Mouse (Mus musculus): ENCODE measurements around the gene Cfap45.

Cfap45 gene

GRCm38 (mm10) chr1:172551009-172551408 lies 30.4 kb downstream of the Cfap45 start:
- no peak for DNase-seq (ENCODE audit: low read depth in 2 of 2, low spot score in 2 of 2)

GRCm38 (mm10) chr1:172552623-172553022 lies 32.0 kb downstream of the Cfap45 start:
- no peak for DNase-seq (ENCODE audit: low read depth in 2 of 2, low spot score in 2 of 2)

GRCm38 (mm10) chr1:172555638-172556037 lies 35.0 kb downstream of the Cfap45 start, which contains the start of gene Vsig8:
Vsig8 (plus strand) TSS chr1:172555938.
- DNase-seq (ENCODE audit: low read depth in 2 of 2, low spot score in 2 of 2): no peak

- DNase-seq (ENCODE audit: low read depth in 2 of 2, low spot score in 2 of 2): peak; percentile 42 to 53
Observed at GRCm38 (mm10) chr1:172562641-172563464, 42.3 kb downstream of the Cfap45 start.

- no peak for DNase-seq (ENCODE audit: low read depth in 2 of 2, low spot score in 2 of 2)
Observed at GRCm38 (mm10) chr1:172563465-172563828, 42.8 kb downstream of the Cfap45 start.

- no peak for DNase-seq (ENCODE audit: low read depth in 2 of 2, low spot score in 2 of 2)
Observed at GRCm38 (mm10) chr1:172566131-172566530, 45.5 kb downstream of the Cfap45 start.

- DNase-seq (ENCODE audit: low read depth in 2 of 2, low spot score in 2 of 2): no peak
Observed at GRCm38 (mm10) chr1:172567758-172568157, 47.2 kb downstream of the Cfap45 start.

- no peak for DNase-seq (ENCODE audit: low read depth in 2 of 2, low spot score in 2 of 2)
Observed at GRCm38 (mm10) chr1:172580116-172580515, 59.5 kb downstream of the Cfap45 start.

GRCm38 (mm10) chr1:172582436-172582835 lies 61.8 kb downstream of the Cfap45 start:
- DNase-seq (ENCODE audit: low read depth in 2 of 2, low spot score in 2 of 2): no peak

- no peak for DNase-seq (ENCODE audit: low read depth in 2 of 2, low spot score in 2 of 2)
Observed at GRCm38 (mm10) chr1:172584271-172584670, 63.7 kb downstream of the Cfap45 start.

- DNase-seq (ENCODE audit: low read depth in 2 of 2, low spot score in 2 of 2): no peak
Observed at GRCm38 (mm10) chr1:172585026-172585425, 64.4 kb downstream of the Cfap45 start.

GRCm38 (mm10) chr1:172585612-172586567 lies 65.3 kb downstream of the Cfap45 start:
- no peak for DNase-seq (ENCODE audit: low read depth in 2 of 2, low spot score in 2 of 2)

GRCm38 (mm10) chr1:172590385-172590784 lies 69.8 kb downstream of the Cfap45 start, which contains the start of gene Slamf8:
Slamf8 (minus strand) TSS chr1:172590568.
- no peak for DNase-seq (ENCODE audit: low read depth in 2 of 2, low spot score in 2 of 2)

- DNase-seq (ENCODE audit: low read depth in 2 of 2, low spot score in 2 of 2): no peak
Observed at GRCm38 (mm10) chr1:172593321-172593720, 72.7 kb downstream of the Cfap45 start.

- no peak for DNase-seq (ENCODE audit: low read depth in 2 of 2, low spot score in 2 of 2)
Observed at GRCm38 (mm10) chr1:172593956-172594355, 73.4 kb downstream of the Cfap45 start.

- DNase-seq (ENCODE audit: low read depth in 2 of 2, low spot score in 2 of 2): peak in 1 of 2 experiments; percentile 11
Observed at GRCm38 (mm10) chr1:172594495-172594894, 73.9 kb downstream of the Cfap45 start.

All from CD8-positive naive resting alpha-beta T cell, adult 2 months (primary cell).